Mouse (Mus musculus) MEL (cell line): ENCODE results near the gene Dcun1d4. TPM values are rescaled to one million over a fixed set of nuclear protein-coding genes. Genes with fewer than 3 reads are reported as not detected.

Experiments used
- DNase-seq: peaks from one replicate; pipeline ENCODE4 v3.0.0; 2011; ENCODE audit warnings: low read depth, low spot score
- H3K27ac ChIP-seq: 2 replicates; pipeline ENCODE4 v1.5.1; 2012; ENCODE audit warnings: low read depth, mild to moderate bottlenecking, control low read depth, low read length, moderate library complexity; ENCODE audit not compliant: control insufficient read depth
- H3K27me3 ChIP-seq, 2 experiments: fragments of 150-350 bp in 1 of 2; sonication (generic) in 1 of 2; 2 replicates each; pipeline ENCODE4 v1.6.1; 2012; ENCODE audit warnings: low read length in 2 of 2, mild to moderate bottlenecking in 2 of 2, improper control_type of control experiment in 1 of 2, moderate library complexity in 1 of 2; ENCODE audit not compliant: insufficient read depth in 2 of 2, control insufficient read depth in 1 of 2
- H3K36me3 ChIP-seq, 2 experiments: 2 replicates each; pipeline ENCODE4 v1.6.1; 2012 to 2014; ENCODE audit warnings: low read length in 2 of 2, improper control_type of control experiment in 1 of 2, inconsistent platforms in 1 of 2, mild to moderate bottlenecking in 1 of 2; ENCODE audit not compliant: insufficient read depth in 2 of 2, control insufficient read depth in 1 of 2
- H3K4me1 ChIP-seq, 2 experiments: fragments of 150-350 bp in 1 of 2; sonication (generic) in 1 of 2; 2 replicates each; pipeline ENCODE4 v1.6.1; 2012; ENCODE audit warnings: low read length in 2 of 2, improper control_type of control experiment in 1 of 2, mild to moderate bottlenecking in 1 of 2; ENCODE audit not compliant: insufficient read depth in 2 of 2, control insufficient read depth in 1 of 2
- H3K4me3 ChIP-seq, 2 experiments: fragments of 150-350 bp in 1 of 2; sonication (generic) in 1 of 2; 2 replicates each; pipeline ENCODE4 v1.5.1; 2012; ENCODE audit warnings: low read depth in 2 of 2, low read length in 2 of 2, mild to moderate bottlenecking in 2 of 2, moderate library complexity in 2 of 2, control low read depth in 1 of 2, improper control_type of control experiment in 1 of 2; ENCODE audit not compliant: control insufficient read depth in 1 of 2, insufficient read depth in 1 of 2
- H3K79me2 ChIP-seq: 2 replicates; pipeline ENCODE4 v1.6.1; 2012; ENCODE audit warnings: mild to moderate bottlenecking, low read length, moderate library complexity; ENCODE audit not compliant: control insufficient read depth, poor library complexity, insufficient read depth
- H3K9ac ChIP-seq: 2 replicates; pipeline ENCODE4 v1.6.1; 2012; ENCODE audit warnings: low read depth, mild to moderate bottlenecking, control low read depth, low read length, moderate library complexity; ENCODE audit not compliant: control insufficient read depth, poor library complexity, severe bottlenecking
- H3K9me3 ChIP-seq: fragments of 150-350 bp; sonication (generic); replicated peaks from 2 replicates; pipeline ENCODE4 v1.6.1; 2012; ENCODE audit warnings: mild to moderate bottlenecking, low read length, improper control_type of control experiment, moderate library complexity; ENCODE audit not compliant: insufficient read depth
- CHD2 ChIP-seq: IDR thresholded peaks from 2 replicates; pipeline ENCODE4 v1.6.1; 2011; ENCODE audit warnings: low read length, improper control_type of control experiment
- EP300 ChIP-seq, 2 experiments: IDR thresholded peaks; 2 replicates each; pipeline ENCODE4 v1.6.1; 2011; ENCODE audit warnings: improper control_type of control experiment in 2 of 2, low read length in 2 of 2, low read depth in 1 of 2, mild to moderate bottlenecking in 1 of 2
- JUND ChIP-seq: IDR thresholded peaks from 2 replicates; pipeline ENCODE4 v1.6.1; 2011; ENCODE audit warnings: low read depth, mild to moderate bottlenecking, improper control_type of control experiment, low read length
- MAX ChIP-seq: IDR thresholded peaks from 2 replicates; pipeline ENCODE4 v1.6.1; 2011; ENCODE audit warnings: low read length, improper control_type of control experiment
- MYC ChIP-seq: IDR thresholded peaks from 2 replicates; pipeline ENCODE4 v1.6.1; 2011; ENCODE audit warnings: low read depth, mild to moderate bottlenecking, low read length, improper control_type of control experiment, moderate library complexity
- NRF1 ChIP-seq: IDR thresholded peaks from 2 replicates; pipeline ENCODE4 v1.6.1; 2014; ENCODE audit warnings: low read depth, mild to moderate bottlenecking, inconsistent platforms, low read length, improper control_type of control experiment, moderate library complexity; ENCODE audit not compliant: poor library complexity, insufficient read depth, severe bottlenecking
- POLR2A ChIP-seq, 2 experiments: IDR thresholded peaks; 2 replicates each; pipeline ENCODE4 v1.6.1; 2011 to 2012; ENCODE audit warnings: low read length in 2 of 2, mild to moderate bottlenecking in 2 of 2, control low read depth in 1 of 2, improper control_type of control experiment in 1 of 2, low read depth in 1 of 2, moderate library complexity in 1 of 2; ENCODE audit not compliant: control insufficient read depth in 1 of 2, insufficient read depth in 1 of 2, poor library complexity in 1 of 2
- RCOR1 ChIP-seq: IDR thresholded peaks from 2 replicates; pipeline ENCODE4 v1.6.1; 2012; ENCODE audit warnings: low read depth, mild to moderate bottlenecking, inconsistent platforms, low read length, improper control_type of control experiment
- SIN3A ChIP-seq: IDR thresholded peaks from 2 replicates; pipeline ENCODE4 v1.6.1; 2012; ENCODE audit warnings: low read length, improper control_type of control experiment, inconsistent platforms
- ZC3H11A ChIP-seq: IDR thresholded peaks from 2 replicates; pipeline ENCODE4 v1.6.1; 2012; ENCODE audit warnings: low read depth, mild to moderate bottlenecking, inconsistent platforms, low read length, improper control_type of control experiment
- ZKSCAN1 ChIP-seq: IDR thresholded peaks from 2 replicates; pipeline ENCODE4 v1.6.1; 2012; ENCODE audit warnings: low read depth, mild to moderate bottlenecking, inconsistent platforms, low read length, improper control_type of control experiment, moderate library complexity
- polyA plus RNA-seq, 2 experiments: library from polyadenylated mRNA; stranded (reverse) in 1 of 2; unstranded in 1 of 2; fragments of >175 nt in 1 of 2; fragments of >200 nt in 1 of 2; gene quantifications; 2 replicates each; pipeline versions ENCODE4 v1.2.1 to v1.2.4; 2012; ENCODE audit warnings: low replicate concordance in 2 of 2, low read depth in 1 of 2; ENCODE audit not compliant: insufficient read length in 2 of 2, insufficient read depth in 1 of 2, missing spikeins in 1 of 2
- total RNA-seq: library from RNA; depleted of rRNA; stranded (reverse); fragments of 300-350 nt; gene quantifications from 2 replicates; pipeline ENCODE4 v1.2.3, GENCODE M21; 2012

Dcun1d4 gene
- total and polyA plus RNA-seq, 3 experiments = 7.6 to 10.0 TPM; not detected in 1

- H3K4me1 ChIP-seq = no peaks in the 10 kb centered on the region
- H3K9me3 ChIP-seq = no peaks in the 10 kb centered on the region
- H3K36me3 ChIP-seq = no peaks in the 10 kb centered on the region
- no peak overlapping the region for H3K9ac ChIP-seq
- peaks cover 0 to 1% of the 10 kb centered on the region in 2 experiments; a peak in 1 of 4 replicates for H3K27me3 ChIP-seq
- no peak for TF ChIP-seq MAX
- no peak for DNase-seq
- no peak overlapping the region for H3K27ac ChIP-seq
- H3K4me3 ChIP-seq = no peak overlapping the region
- no peaks in the 10 kb centered on the region for H3K79me2 ChIP-seq
Observed at GRCm38 (mm10) chr5:73571395-73572156, 90.8 kb downstream of the Dcun1d4 start.

DNA sequence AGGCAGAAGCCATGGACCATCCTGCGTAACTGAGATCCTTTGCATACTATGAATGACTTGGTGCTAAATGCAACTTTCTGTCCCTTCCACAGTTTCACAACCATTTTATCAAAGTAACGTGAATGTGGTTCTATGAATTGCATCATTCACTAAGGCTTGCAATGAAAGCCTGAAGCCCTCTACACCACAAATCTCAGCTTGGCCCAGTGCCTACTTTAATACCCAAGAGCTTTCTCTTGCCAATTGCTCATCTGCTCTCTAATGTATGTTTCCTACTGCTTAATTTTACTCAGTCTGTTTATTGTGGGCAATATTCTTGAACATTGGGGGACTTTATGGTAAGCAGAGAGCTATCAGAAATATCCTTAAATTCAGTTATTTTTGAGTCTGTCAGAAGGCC, 92.0 kb downstream of the Dcun1d4 start:
- no peak overlapping the region for H3K9ac ChIP-seq
- no peaks in the 10 kb centered on the region for H3K79me2 ChIP-seq
- no peak for DNase-seq
- no peak overlapping the region for H3K27ac ChIP-seq
- H3K27me3 ChIP-seq = peaks cover 0 to 1% of the 10 kb centered on the region in 2 experiments; a peak in 2 of 4 replicates
- H3K36me3 ChIP-seq = no peaks in the 10 kb centered on the region
- H3K9me3 ChIP-seq = no peaks in the 10 kb centered on the region
- no peak overlapping the region for H3K4me3 ChIP-seq
- no peaks in the 10 kb centered on the region for H3K4me1 ChIP-seq
- TF ChIP-seq POLR2A (IDR thresholded peaks at IDR 0.05; ENCODE audit: control insufficient read depth in 1 of 2, insufficient read depth in 1 of 2, low read depth in 1 of 2, low read length in 2 of 2, poor library complexity in 1 of 2) = no peak
- no peak for TF ChIP-seq CHD2

DNA sequence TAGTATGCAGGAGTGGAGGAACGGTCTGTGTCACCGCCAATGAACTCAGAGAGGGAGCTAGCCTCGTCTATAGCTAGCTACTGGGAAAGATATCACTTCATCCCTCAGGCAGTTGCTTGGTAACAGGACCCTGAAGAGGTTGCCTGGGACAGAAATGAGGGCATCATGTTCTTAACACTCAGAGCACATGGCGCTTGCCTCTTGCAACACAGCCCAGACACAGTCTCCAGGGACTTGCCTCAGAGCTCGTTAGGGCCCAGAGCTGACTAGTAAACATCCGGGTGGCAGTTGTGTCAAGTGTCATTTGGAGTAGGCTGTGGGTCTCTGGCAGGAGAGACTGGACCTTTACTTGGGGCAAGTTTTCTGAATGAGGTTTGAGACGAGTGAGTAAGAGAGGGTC, 93.0 kb downstream of the Dcun1d4 start:
- Histone ChIP-seq H3K9ac (no peak overlapping the region), H3K9me3 (no peaks in the 10 kb centered on the region), H3K4me1 (no peaks in the 10 kb centered on the region), H3K36me3 (no peaks in the 10 kb centered on the region), H3K79me2 (no peaks in the 10 kb centered on the region), H3K4me3 (no peak overlapping the region), H3K27ac (no peak overlapping the region), H3K27me3 (peaks cover 0 to 1% of the 10 kb centered on the region in 2 experiments; a peak in 2 of 4 replicates)
- TF ChIP-seq RCOR1 (no peak), NRF1 (no peak), MAX (no peak), MYC (no peak), SIN3A (no peak), ZKSCAN1 (no peak), JUND (no peak), ZC3H11A (no peak), EP300 (IDR thresholded peaks at IDR 0.05; ENCODE audit: low read depth in 1 of 2, low read length in 2 of 2) (no peak)
- no peak for DNase-seq
